Mouse (Mus musculus): ENCODE measurements at regions not wholly inside any gene's neighbourhood (a gene's known extent, or its start where the extent isn't known, plus 50 kb on each side); places are given as distances from the start of the nearest gene placed in this dataset.
A peak's percentile ranks its signal among the peaks of the same experiment; 100 is the strongest.

GRCm38 (mm10) chr4:114336029-114336746 is 70.3 kb upstream of the Trabd2b start:
- peak overlapping the region; percentile 35; the same call in 1 of the 2 replicates for H3K27ac ChIP-seq (ENCODE audit: insufficient read depth, low read depth, low read length)
- no peaks in the 10 kb centered on the region for H3K27me3 ChIP-seq (replicated peaks; ENCODE audit: control insufficient read depth, insufficient read depth, low read length)
- H3K4me3 ChIP-seq (ENCODE audit: insufficient read depth, low read depth, low read length): no peak overlapping the region
- H3K36me3 ChIP-seq (ENCODE audit: control insufficient read depth, insufficient read depth, low read length): no peaks in the 10 kb centered on the region
- peak; percentile 73 for DNase-seq
- H3K4me1 ChIP-seq (ENCODE audit: control insufficient read depth, insufficient read depth, low read length): peaks cover 18% of the 10 kb centered on the region
- no peak for TF ChIP-seq POLR2A (IDR thresholded peaks at IDR 0.05; ENCODE audit: low read depth, low read length)
- no peak for TF ChIP-seq CTCF (conservative IDR thresholded peaks at IDR 0.05; ENCODE audit: insufficient read depth, insufficient read length, low read depth, low read length)
- 33% methylated on average over 4 of the region's 4 CpGs for WGBS

GRCm38 (mm10) chr4:114336747-114337090 is 69.8 kb upstream of the Trabd2b start:
- WGBS: 35% methylated on average over 1 of the region's 1 CpGs
- TF ChIP-seq CTCF (conservative IDR thresholded peaks at IDR 0.05; ENCODE audit: insufficient read depth, insufficient read length, low read depth, low read length) (no peak), POLR2A (IDR thresholded peaks at IDR 0.05; ENCODE audit: low read depth, low read length) (no peak)
- no peaks in the 10 kb centered on the region for H3K27me3 ChIP-seq (replicated peaks; ENCODE audit: control insufficient read depth, insufficient read depth, low read length)
- no peaks in the 10 kb centered on the region for H3K36me3 ChIP-seq (ENCODE audit: control insufficient read depth, insufficient read depth, low read length)
- peaks cover 18% of the 10 kb centered on the region for H3K4me1 ChIP-seq (ENCODE audit: control insufficient read depth, insufficient read depth, low read length)
- no peak overlapping the region for H3K4me3 ChIP-seq (ENCODE audit: insufficient read depth, low read depth, low read length)
- peak overlapping the region; percentile 35; the same call in 1 of the 2 replicates for H3K27ac ChIP-seq (ENCODE audit: insufficient read depth, low read depth, low read length)
- no peak for DNase-seq

GRCm38 (mm10) chr4:114339793-114340192 is 66.7 kb upstream of the Trabd2b start:
- H3K4me1 ChIP-seq (ENCODE audit: control insufficient read depth, insufficient read depth, low read length): peaks cover 33% of the 10 kb centered on the region
- 25% methylated on average over 5 of the region's 5 CpGs for WGBS
- no peaks in the 10 kb centered on the region for H3K36me3 ChIP-seq (ENCODE audit: control insufficient read depth, insufficient read depth, low read length)
- H3K4me3 ChIP-seq (ENCODE audit: insufficient read depth, low read depth, low read length): no peak overlapping the region
- TF ChIP-seq CTCF (conservative IDR thresholded peaks at IDR 0.05; ENCODE audit: insufficient read depth, insufficient read length, low read depth, low read length): no peak
- no peak for TF ChIP-seq POLR2A (IDR thresholded peaks at IDR 0.05; ENCODE audit: low read depth, low read length)
- peak overlapping the region; percentile 89 for H3K27ac ChIP-seq (ENCODE audit: insufficient read depth, low read depth, low read length)
- peak; percentile 90 for DNase-seq
- H3K27me3 ChIP-seq (replicated peaks; ENCODE audit: control insufficient read depth, insufficient read depth, low read length): no peaks in the 10 kb centered on the region

- H3K36me3 ChIP-seq (ENCODE audit: control insufficient read depth, insufficient read depth, low read length): no peaks in the 10 kb centered on the region
- 37% methylated on average over 1 of the region's 1 CpGs for WGBS
- H3K4me1 ChIP-seq (ENCODE audit: control insufficient read depth, insufficient read depth, low read length): peaks cover 38% of the 10 kb centered on the region; the same call in 1 of the 2 replicates
- no peaks in the 10 kb centered on the region for H3K27me3 ChIP-seq (replicated peaks; ENCODE audit: control insufficient read depth, insufficient read depth, low read length)
- no peak overlapping the region for H3K4me3 ChIP-seq (ENCODE audit: insufficient read depth, low read depth, low read length)
- peak; percentile 94 for DNase-seq
- TF ChIP-seq POLR2A (IDR thresholded peaks at IDR 0.05; ENCODE audit: low read depth, low read length) (no peak), CTCF (conservative IDR thresholded peaks at IDR 0.05; ENCODE audit: insufficient read depth, insufficient read length, low read depth, low read length) (no peak)
- peak overlapping the region; percentile 98 for H3K27ac ChIP-seq (ENCODE audit: insufficient read depth, low read depth, low read length)
Observed at GRCm38 (mm10) chr4:114345154-114345553, 61.4 kb upstream of the Trabd2b start.

- DNase-seq: peak; percentile 78
- 7% methylated on average over 2 of the region's 2 CpGs for WGBS
Observed at GRCm38 (mm10) chr4:114346068-114346747, 60.3 kb upstream of the Trabd2b start.

GRCm38 (mm10) chr4:114346884-114347283 is 59.6 kb upstream of the Trabd2b start:
- Histone ChIP-seq H3K36me3 (ENCODE audit: control insufficient read depth, insufficient read depth, low read length) (no peaks in the 10 kb centered on the region), H3K4me3 (ENCODE audit: insufficient read depth, low read depth, low read length) (no peak overlapping the region), H3K27ac (ENCODE audit: insufficient read depth, low read depth, low read length) (peak overlapping the region; percentile 97), H3K27me3 (replicated peaks; ENCODE audit: control insufficient read depth, insufficient read depth, low read length) (no peaks in the 10 kb centered on the region), H3K4me1 (ENCODE audit: control insufficient read depth, insufficient read depth, low read length) (peaks cover 33% of the 10 kb centered on the region; the same call in 1 of the 2 replicates)
- WGBS: 52% methylated on average over 4 of the region's 4 CpGs
- TF ChIP-seq CTCF (conservative IDR thresholded peaks at IDR 0.05; ENCODE audit: insufficient read depth, insufficient read length, low read depth, low read length) (no peak), POLR2A (IDR thresholded peaks at IDR 0.05; ENCODE audit: low read depth, low read length) (no peak)
- peak; percentile 21 for DNase-seq

More at GRCm38 (mm10) chr4:114346068-114346747, 60.3 kb upstream of the Trabd2b start:
- H3K4me1 ChIP-seq (ENCODE audit: control insufficient read depth, insufficient read depth, low read length): peaks cover 33% of the 10 kb centered on the region; the same call in 1 of the 2 replicates
- TF ChIP-seq POLR2A (IDR thresholded peaks at IDR 0.05; ENCODE audit: low read depth, low read length) (no peak), CTCF (conservative IDR thresholded peaks at IDR 0.05; ENCODE audit: insufficient read depth, insufficient read length, low read depth, low read length) (peak; percentile 49)
- H3K27ac ChIP-seq (ENCODE audit: insufficient read depth, low read depth, low read length): peak overlapping the region; percentile 97
- no peaks in the 10 kb centered on the region for H3K27me3 ChIP-seq (replicated peaks; ENCODE audit: control insufficient read depth, insufficient read depth, low read length)
- H3K36me3 ChIP-seq (ENCODE audit: control insufficient read depth, insufficient read depth, low read length): no peaks in the 10 kb centered on the region
- no peak overlapping the region for H3K4me3 ChIP-seq (ENCODE audit: insufficient read depth, low read depth, low read length)

GRCm38 (mm10) chr4:114349601-114350000 is 56.9 kb upstream of the Trabd2b start:
- Histone ChIP-seq H3K4me3 (ENCODE audit: insufficient read depth, low read depth, low read length) (no peak overlapping the region), H3K27ac (ENCODE audit: insufficient read depth, low read depth, low read length) (no peak overlapping the region), H3K27me3 (replicated peaks; ENCODE audit: control insufficient read depth, insufficient read depth, low read length) (no peaks in the 10 kb centered on the region), H3K4me1 (ENCODE audit: control insufficient read depth, insufficient read depth, low read length) (peaks cover 19% of the 10 kb centered on the region; the same call in 1 of the 2 replicates), H3K36me3 (ENCODE audit: control insufficient read depth, insufficient read depth, low read length) (no peaks in the 10 kb centered on the region)
- TF ChIP-seq CTCF (conservative IDR thresholded peaks at IDR 0.05; ENCODE audit: insufficient read depth, insufficient read length, low read depth, low read length) (no peak), POLR2A (IDR thresholded peaks at IDR 0.05; ENCODE audit: low read depth, low read length) (no peak)
- WGBS: 70% methylated on average over 8 of the region's 8 CpGs
- DNase-seq: no peak
